Mouse (Mus musculus): Measurements from ENCODE around the gene Lpin1.

DNA sequence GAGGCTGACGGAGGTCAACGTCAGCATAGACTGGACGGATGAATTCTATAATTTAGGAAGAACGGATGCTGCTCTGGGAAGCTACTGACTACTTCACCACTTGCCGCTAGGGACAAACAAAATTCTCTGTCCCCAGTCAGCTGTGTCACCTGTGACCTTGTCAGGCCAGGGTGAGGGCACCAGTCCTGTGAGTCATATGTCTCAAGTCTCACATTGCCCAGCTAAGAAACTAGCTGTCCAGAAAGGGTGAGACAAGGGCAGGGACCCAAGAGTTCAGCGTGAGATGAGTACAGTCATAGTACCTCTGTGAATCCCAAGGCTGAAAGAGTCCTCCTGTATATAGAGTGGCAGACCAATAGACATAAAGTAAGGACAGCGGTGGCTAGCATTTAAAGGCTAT lies 17.0 kb downstream of the Lpin1 start:
- TF ChIP-seq CTCF (IDR thresholded peaks at IDR 0.05; ENCODE audit: borderline replicate concordance, insufficient read depth, low read depth, low read length): no peak
- no peak for TF ChIP-seq POLR2A (IDR thresholded peaks at IDR 0.05; ENCODE audit: borderline replicate concordance, insufficient read depth, low read length)

Measured in cerebellum, adult 2 months (tissue).